Mouse (Mus musculus): ENCODE measurements around the gene Luc7l2. TPM values are rescaled to one million over a fixed set of nuclear protein-coding genes. Genes with fewer than 3 reads are reported as not detected.
A peak's percentile ranks its signal among the peaks of the same experiment; 100 is the strongest.

Luc7l2 gene
- polyA plus RNA-seq, 1 experiment from 2014 or later: 43.1 TPM

- 59% methylated on average over 3 of the region's 3 CpGs for WGBS
- ATAC-seq (ENCODE audit: low read depth) (no peak), DNase-seq (ENCODE audit: low spot score) (no peak)
- Histone ChIP-seq H3K4me2 (ENCODE audit: low read depth, low read length) (no peak overlapping the region), H3K27me3 (replicated peaks; ENCODE audit: control insufficient read depth, insufficient read depth, low read length) (no peaks in the 10 kb centered on the region), H3K9me3 (ENCODE audit: control insufficient read depth, low read length) (no peaks in the 10 kb centered on the region), H3K9ac (ENCODE audit: low read depth, low read length) (no peak overlapping the region), H3K4me1 (ENCODE audit: control insufficient read depth, insufficient read depth, low read length) (no peaks in the 10 kb centered on the region), H3K27ac (replicated peaks; ENCODE audit: low read depth, low read length) (no peak overlapping the region), H3K36me3 (ENCODE audit: control insufficient read depth, insufficient read depth, low read length) (no peaks in the 10 kb centered on the region), H3K4me3 (ENCODE audit: low read depth, low read length) (no peak overlapping the region)
Measured at GRCm38 (mm10) chr6:38649545-38649944, 98.4 kb downstream of the Luc7l2 start.

- no peak overlapping the region for H3K27ac ChIP-seq (replicated peaks; ENCODE audit: low read depth, low read length)
- no peaks in the 10 kb centered on the region for H3K27me3 ChIP-seq (replicated peaks; ENCODE audit: control insufficient read depth, insufficient read depth, low read length)
- no peak overlapping the region for H3K9ac ChIP-seq (ENCODE audit: low read depth, low read length)
- no peaks in the 10 kb centered on the region for H3K9me3 ChIP-seq (ENCODE audit: control insufficient read depth, low read length)
- no peak overlapping the region for H3K4me2 ChIP-seq (ENCODE audit: low read depth, low read length)
- ATAC-seq (ENCODE audit: low read depth) (peak; percentile 70), DNase-seq (ENCODE audit: low spot score) (peak; percentile 76)
- WGBS: 37% methylated on average over 14 of the region's 14 CpGs
- H3K4me1 ChIP-seq (ENCODE audit: control insufficient read depth, insufficient read depth, low read length): no peaks in the 10 kb centered on the region
- H3K36me3 ChIP-seq (ENCODE audit: control insufficient read depth, insufficient read depth, low read length): no peaks in the 10 kb centered on the region
- no peak overlapping the region for H3K4me3 ChIP-seq (ENCODE audit: low read depth, low read length)
Measured at GRCm38 (mm10) chr6:38650263-38650937, 99.3 kb downstream of the Luc7l2 start.

Small RNA genes within 50 kb of the gene (microRNA-seq; reads per million reads assigned to microRNA genes)
- gene Mir7670 (ENCODE audit: borderline number of aligned reads): not detected

Other genes with a start within 250 kb of the Luc7l2 start
- 3.9 and 4.7 TPM in 2 replicates for gene Zc3hav1, start 196.7 kb upstream of the Luc7l2 start, polyA plus RNA-seq (2014; fragmentation: Nextera tagmentation; extraction: Ambion mirVana)
- 5.0 and 5.3 TPM in 2 replicates for gene Ttc26, start 169.9 kb upstream of the Luc7l2 start, polyA plus RNA-seq (2014; fragmentation: Nextera tagmentation; extraction: Ambion mirVana)
- 10.0 and 13.8 TPM in 2 replicates for gene Ubn2, start 117.4 kb upstream of the Luc7l2 start, polyA plus RNA-seq (2014; fragmentation: Nextera tagmentation; extraction: Ambion mirVana)
- gene Fmc1, start 17.8 kb upstream of the Luc7l2 start, polyA plus RNA-seq (2014; fragmentation: Nextera tagmentation; extraction: Ambion mirVana): 92.8 and 93.8 TPM in 2 replicates
- 1.1 and 1.2 TPM in 2 replicates for gene Klrg2, start 85.9 kb downstream of the Luc7l2 start, polyA plus RNA-seq (2014; fragmentation: Nextera tagmentation; extraction: Ambion mirVana)
- gene Clec2l, start 111.7 kb downstream of the Luc7l2 start, polyA plus RNA-seq (2014; fragmentation: Nextera tagmentation; extraction: Ambion mirVana): 2.7 and 3.3 TPM in 2 replicates